Mouse (Mus musculus) left cerebral cortex, adult 18-20 months (tissue): Measurements from ENCODE around the gene 9930021J03Rik. TPM values are rescaled to one million over a fixed set of nuclear protein-coding genes. Genes with fewer than 3 reads are reported as not detected.

Experiments
- DNase-seq, 2 experiments: peaks; one replicate each; pipeline ENCODE4 v3.0.0; 2021 to 2022; ENCODE audit warnings: low spot score in 2 of 2, mixed read lengths in 1 of 2
- total RNA-seq, 2 experiments: library from RNA; stranded (reverse); gene quantifications; 2 replicates each; pipeline ENCODE4 v1.2.3; 2021

9930021J03Rik gene
- total RNA-seq, 2 experiments from 2014 or later = 40.8 to 42.0 TPM

- DNase-seq = peak; percentile 94 to 95
Measured at GRCm38 (mm10) chr19:29812581-29813460, 7.0 kb upstream of the 9930021J03Rik start, which contains the start of gene Ranbp6. Ranbp6 (minus strand) TSS chr19:29812974.

- no peak for DNase-seq
Measured at GRCm38 (mm10) chr19:29810022-29810421, 4.2 kb upstream of the 9930021J03Rik start.

GRCm38 (mm10) chr19:29805101-29805916 is 480 bp downstream of the 9930021J03Rik start:
- DNase-seq = peak; percentile 34 to 38

GRCm38 (mm10) chr19:29803946-29804345 is 1.8 kb downstream of the 9930021J03Rik start:
- no peak for DNase-seq

- no peak for DNase-seq
Measured at GRCm38 (mm10) chr19:29797371-29797770, 8.4 kb downstream of the 9930021J03Rik start.

- no peak for DNase-seq
Measured at GRCm38 (mm10) chr19:29787997-29788396, 17.8 kb downstream of the 9930021J03Rik start.

GRCm38 (mm10) chr19:29782914-29783313 is 22.9 kb downstream of the 9930021J03Rik start:
- no peak for DNase-seq

- DNase-seq = no peak
Measured at GRCm38 (mm10) chr19:29753939-29754338, 51.9 kb downstream of the 9930021J03Rik start.

GRCm38 (mm10) chr19:29750994-29751393 is 54.8 kb downstream of the 9930021J03Rik start:
- DNase-seq = no peak

GRCm38 (mm10) chr19:29743531-29743930 is 62.3 kb downstream of the 9930021J03Rik start:
- no peak for DNase-seq

GRCm38 (mm10) chr19:29740661-29741060 is 65.1 kb downstream of the 9930021J03Rik start:
- no peak for DNase-seq

GRCm38 (mm10) chr19:29739608-29740007 is 66.2 kb downstream of the 9930021J03Rik start:
- DNase-seq = no peak

GRCm38 (mm10) chr19:29735421-29735820 is 70.4 kb downstream of the 9930021J03Rik start:
- no peak for DNase-seq

- DNase-seq = no peak
Measured at GRCm38 (mm10) chr19:29718476-29718875, 87.3 kb downstream of the 9930021J03Rik start.

GRCm38 (mm10) chr19:29717854-29718253 is 87.9 kb downstream of the 9930021J03Rik start:
- DNase-seq = no peak

- no peak for DNase-seq
Measured at GRCm38 (mm10) chr19:29713451-29713850, 92.3 kb downstream of the 9930021J03Rik start.

GRCm38 (mm10) chr19:29709461-29709860 is 96.3 kb downstream of the 9930021J03Rik start:
- no peak for DNase-seq

- DNase-seq = no peak
Measured at GRCm38 (mm10) chr19:29708461-29708860, 97.3 kb downstream of the 9930021J03Rik start.

- DNase-seq = no peak
Measured at GRCm38 (mm10) chr19:29708003-29708402, 97.8 kb downstream of the 9930021J03Rik start.

GRCm38 (mm10) chr19:29707314-29707898 is 98.4 kb downstream of the 9930021J03Rik start:
- no peak for DNase-seq

GRCm38 (mm10) chr19:29704436-29704835 is 101.4 kb downstream of the 9930021J03Rik start:
- no peak for DNase-seq
